Mouse (Mus musculus): ENCODE data around the gene Hectd4. TPM values are rescaled to one million over a fixed set of nuclear protein-coding genes. Genes with fewer than 3 reads are reported as not detected.

Gene Hectd4
- polyA plus RNA-seq, 1 experiment from 2014 or later: 9.5 TPM

- H3K4me3 ChIP-seq (ENCODE audit: low read depth, low read length): no peak overlapping the region
- H3K9me3 ChIP-seq (ENCODE audit: control insufficient read depth, low read depth, low read length): no peaks in the 10 kb centered on the region
- no peaks in the 10 kb centered on the region for H3K4me1 ChIP-seq (ENCODE audit: control insufficient read depth, insufficient read depth, low read length)
- H3K27ac ChIP-seq (ENCODE audit: low read length): no peak overlapping the region
- 91% methylated on average over 2 of the region's 2 CpGs for WGBS
- no peak overlapping the region for H3K9ac ChIP-seq (replicated peaks; ENCODE audit: low read depth, low read length)
- peaks cover 15% of the 10 kb centered on the region for H3K36me3 ChIP-seq (ENCODE audit: control insufficient read depth, insufficient read depth, low read length)
- no peak for ATAC-seq (ENCODE audit: insufficient number of reproducible peaks, insufficient read depth, low FRiP score, low read depth)
- H3K27me3 ChIP-seq (ENCODE audit: control insufficient read depth, insufficient read depth, low read length): no peaks in the 10 kb centered on the region
- no peak overlapping the region for H3K4me2 ChIP-seq (replicated peaks; ENCODE audit: low read depth, low read length)
These were observed 44.6 kb downstream of the Hectd4 start for GRCm38 (mm10) chr5:121264593-121264992.

DNA sequence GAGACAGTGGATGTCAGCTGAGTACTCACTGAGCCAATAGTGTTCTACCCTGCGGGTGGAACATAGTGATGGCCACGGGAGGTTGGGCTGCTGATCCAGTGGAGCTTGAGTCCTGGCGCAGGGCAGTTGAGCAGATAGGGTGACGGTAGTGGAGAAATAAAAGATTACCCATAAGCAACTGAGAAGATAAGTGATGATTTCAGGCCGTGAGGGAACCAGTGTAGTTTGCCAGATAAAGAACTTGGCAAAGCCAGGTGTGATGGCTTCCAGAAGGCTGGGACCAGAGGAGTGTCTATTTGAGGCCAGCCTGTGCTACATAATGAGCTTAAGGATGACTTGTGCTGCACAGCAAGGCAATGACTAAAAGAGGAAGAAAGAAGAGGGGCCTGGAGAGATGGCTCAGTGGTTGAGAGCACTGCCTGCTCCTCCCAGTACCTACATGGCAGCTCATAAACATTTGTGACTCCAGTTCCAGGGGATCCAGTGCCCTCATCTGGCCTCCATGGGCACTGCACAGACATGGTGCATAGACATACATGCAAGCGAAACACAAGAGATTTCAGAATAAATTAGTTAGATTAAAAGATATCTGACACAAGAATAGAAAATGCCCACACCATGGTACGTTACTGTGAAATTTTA is 46.8 kb downstream of the Hectd4 start:
- Histone ChIP-seq H3K4me3 (ENCODE audit: low read depth, low read length) (no peak overlapping the region), H3K36me3 (ENCODE audit: control insufficient read depth, insufficient read depth, low read length) (peaks cover 21% of the 10 kb centered on the region), H3K4me1 (ENCODE audit: control insufficient read depth, insufficient read depth, low read length) (no peaks in the 10 kb centered on the region), H3K9ac (replicated peaks; ENCODE audit: low read depth, low read length) (no peak overlapping the region), H3K27ac (ENCODE audit: low read length) (no peak overlapping the region), H3K4me2 (replicated peaks; ENCODE audit: low read depth, low read length) (no peak overlapping the region), H3K9me3 (ENCODE audit: control insufficient read depth, low read depth, low read length) (no peaks in the 10 kb centered on the region), H3K27me3 (ENCODE audit: control insufficient read depth, insufficient read depth, low read length) (no peaks in the 10 kb centered on the region)
- WGBS: 84% methylated on average over 7 of the region's 7 CpGs
- ATAC-seq (ENCODE audit: insufficient number of reproducible peaks, insufficient read depth, low FRiP score, low read depth): no peak

DNA sequence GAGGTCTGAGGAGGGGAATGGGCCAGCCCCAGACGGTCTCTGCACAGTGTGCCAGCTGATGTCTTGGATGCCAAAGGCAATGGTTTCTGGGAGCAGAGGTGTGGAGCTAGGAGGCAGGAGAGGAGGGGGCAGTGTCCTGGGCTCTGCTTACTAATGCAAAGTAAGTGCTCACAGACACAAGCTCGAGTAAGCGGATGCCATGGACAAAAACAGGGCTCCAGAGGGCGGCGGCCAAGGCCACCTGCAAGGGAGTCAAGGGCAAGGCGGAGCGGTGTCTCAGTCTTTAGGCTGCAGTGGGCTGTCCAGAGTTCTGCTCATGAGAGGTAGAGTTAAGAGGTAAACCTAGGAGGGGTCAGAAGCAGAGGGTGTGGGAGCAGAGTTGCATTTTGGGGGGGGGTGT is 51.0 kb downstream of the Hectd4 start:
- Histone ChIP-seq H3K27me3 (ENCODE audit: control insufficient read depth, insufficient read depth, low read length) (no peaks in the 10 kb centered on the region), H3K27ac (ENCODE audit: low read length) (no peak overlapping the region), H3K9ac (replicated peaks; ENCODE audit: low read depth, low read length) (no peak overlapping the region), H3K4me3 (ENCODE audit: low read depth, low read length) (no peak overlapping the region), H3K9me3 (ENCODE audit: control insufficient read depth, low read depth, low read length) (no peaks in the 10 kb centered on the region), H3K4me2 (replicated peaks; ENCODE audit: low read depth, low read length) (no peak overlapping the region), H3K36me3 (ENCODE audit: control insufficient read depth, insufficient read depth, low read length) (peaks cover 21% of the 10 kb centered on the region), H3K4me1 (ENCODE audit: control insufficient read depth, insufficient read depth, low read length) (no peaks in the 10 kb centered on the region)
- WGBS: 86% methylated on average over 7 of the region's 7 CpGs
- ATAC-seq (ENCODE audit: insufficient number of reproducible peaks, insufficient read depth, low FRiP score, low read depth): no peak

DNA sequence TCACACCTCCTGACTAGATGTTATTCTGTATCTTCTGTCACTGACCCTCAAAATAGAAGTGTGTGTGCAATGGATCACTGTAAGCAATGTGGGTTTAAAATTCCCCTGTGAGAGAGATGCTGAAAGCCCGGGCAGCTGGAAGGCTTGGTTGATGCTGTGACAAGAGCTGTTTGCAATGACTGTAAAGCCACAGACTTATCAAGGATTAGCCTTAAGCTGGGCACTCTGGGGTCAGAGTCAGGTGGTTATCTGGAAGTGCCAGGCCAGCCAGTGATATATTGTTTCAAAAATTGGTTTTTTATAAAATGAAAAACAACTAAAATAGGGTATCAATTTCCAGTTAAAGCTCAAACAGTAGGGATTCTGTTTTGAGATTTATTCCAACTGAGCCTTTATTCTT is 56.8 kb downstream of the Hectd4 start:
- no peaks in the 10 kb centered on the region for H3K27me3 ChIP-seq (ENCODE audit: control insufficient read depth, insufficient read depth, low read length)
- no peak overlapping the region for H3K27ac ChIP-seq (ENCODE audit: low read length)
- ATAC-seq (ENCODE audit: insufficient number of reproducible peaks, insufficient read depth, low FRiP score, low read depth): no peak
- H3K36me3 ChIP-seq (ENCODE audit: control insufficient read depth, insufficient read depth, low read length): peaks cover 20% of the 10 kb centered on the region
- H3K9ac ChIP-seq (replicated peaks; ENCODE audit: low read depth, low read length): no peak overlapping the region
- no peak overlapping the region for H3K4me2 ChIP-seq (replicated peaks; ENCODE audit: low read depth, low read length)
- H3K9me3 ChIP-seq (ENCODE audit: control insufficient read depth, low read depth, low read length): no peaks in the 10 kb centered on the region
- WGBS: 78% methylated on average over 1 of the region's 1 CpGs
- no peaks in the 10 kb centered on the region for H3K4me1 ChIP-seq (ENCODE audit: control insufficient read depth, insufficient read depth, low read length)
- H3K4me3 ChIP-seq (ENCODE audit: low read depth, low read length): no peak overlapping the region

DNA sequence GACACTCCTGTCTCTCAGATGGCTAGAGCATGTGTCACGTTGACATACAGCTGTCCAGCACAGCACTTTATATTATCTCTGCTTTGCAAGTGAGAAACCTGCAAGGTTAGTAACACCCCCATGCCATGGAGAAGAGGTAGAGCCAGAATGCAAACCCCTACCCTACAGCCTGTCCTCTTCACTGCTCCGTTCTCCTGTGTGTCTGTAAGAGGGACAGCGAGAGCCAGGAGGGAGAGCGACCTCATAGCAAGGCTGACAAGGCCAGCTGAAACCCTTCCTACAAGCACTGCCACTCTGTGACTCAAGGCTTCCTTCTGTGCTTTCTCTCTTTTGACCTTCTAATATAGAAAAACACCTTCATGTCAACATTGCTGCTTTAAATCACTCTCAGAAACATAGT is 60.4 kb downstream of the Hectd4 start:
- Histone ChIP-seq H3K9me3 (ENCODE audit: control insufficient read depth, low read depth, low read length) (no peaks in the 10 kb centered on the region), H3K27me3 (ENCODE audit: control insufficient read depth, insufficient read depth, low read length) (no peaks in the 10 kb centered on the region), H3K4me1 (ENCODE audit: control insufficient read depth, insufficient read depth, low read length) (no peaks in the 10 kb centered on the region), H3K27ac (ENCODE audit: low read length) (no peak overlapping the region), H3K4me3 (ENCODE audit: low read depth, low read length) (no peak overlapping the region), H3K9ac (replicated peaks; ENCODE audit: low read depth, low read length) (no peak overlapping the region), H3K4me2 (replicated peaks; ENCODE audit: low read depth, low read length) (no peak overlapping the region), H3K36me3 (ENCODE audit: control insufficient read depth, insufficient read depth, low read length) (peaks cover 10% of the 10 kb centered on the region)
- no peak for ATAC-seq (ENCODE audit: insufficient number of reproducible peaks, insufficient read depth, low FRiP score, low read depth)
- WGBS: 92% methylated on average over 4 of the region's 4 CpGs

DNA sequence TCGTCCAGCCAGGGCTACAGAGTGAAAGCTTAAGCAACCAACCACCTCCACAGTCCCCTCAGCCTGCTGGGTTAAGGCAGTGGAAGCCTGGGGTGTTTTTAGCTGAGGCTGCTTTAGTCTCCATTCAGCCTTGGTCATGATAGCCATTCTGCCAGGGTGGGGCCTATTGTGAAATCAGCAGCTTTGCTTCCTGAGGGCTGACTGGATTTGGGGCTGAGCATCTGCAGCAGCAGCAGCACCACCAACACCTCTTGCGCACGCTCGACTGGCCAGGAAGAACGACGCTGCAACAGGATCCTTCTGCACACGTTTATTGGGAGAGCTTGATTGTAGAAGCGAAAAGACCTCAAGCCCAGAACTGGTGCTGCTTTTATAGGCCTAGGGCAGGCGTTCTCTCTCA is 63.0 kb downstream of the Hectd4 start:
- H3K9me3 ChIP-seq (ENCODE audit: control insufficient read depth, low read depth, low read length): no peaks in the 10 kb centered on the region
- H3K4me1 ChIP-seq (ENCODE audit: control insufficient read depth, insufficient read depth, low read length): no peaks in the 10 kb centered on the region
- H3K27ac ChIP-seq (ENCODE audit: low read length): no peak overlapping the region
- H3K9ac ChIP-seq (replicated peaks; ENCODE audit: low read depth, low read length): no peak overlapping the region
- WGBS: 95% methylated on average over 9 of the region's 9 CpGs
- no peak for ATAC-seq (ENCODE audit: insufficient number of reproducible peaks, insufficient read depth, low FRiP score, low read depth)
- peaks cover 15% of the 10 kb centered on the region for H3K36me3 ChIP-seq (ENCODE audit: control insufficient read depth, insufficient read depth, low read length)
- H3K4me3 ChIP-seq (ENCODE audit: low read depth, low read length): no peak overlapping the region
- no peak overlapping the region for H3K4me2 ChIP-seq (replicated peaks; ENCODE audit: low read depth, low read length)
- H3K27me3 ChIP-seq (ENCODE audit: control insufficient read depth, insufficient read depth, low read length): no peaks in the 10 kb centered on the region

- Histone ChIP-seq H3K27ac (ENCODE audit: low read length) (no peak overlapping the region), H3K4me3 (ENCODE audit: low read depth, low read length) (no peak overlapping the region), H3K36me3 (ENCODE audit: control insufficient read depth, insufficient read depth, low read length) (peaks cover 22% of the 10 kb centered on the region), H3K9ac (replicated peaks; ENCODE audit: low read depth, low read length) (no peak overlapping the region), H3K9me3 (ENCODE audit: control insufficient read depth, low read depth, low read length) (no peaks in the 10 kb centered on the region), H3K4me1 (ENCODE audit: control insufficient read depth, insufficient read depth, low read length) (no peaks in the 10 kb centered on the region), H3K27me3 (ENCODE audit: control insufficient read depth, insufficient read depth, low read length) (no peaks in the 10 kb centered on the region), H3K4me2 (replicated peaks; ENCODE audit: low read depth, low read length) (no peak overlapping the region)
- WGBS: 85% methylated on average over 5 of the region's 5 CpGs
- no peak for ATAC-seq (ENCODE audit: insufficient number of reproducible peaks, insufficient read depth, low FRiP score, low read depth)
These were observed 64.8 kb downstream of the Hectd4 start for GRCm38 (mm10) chr5:121284816-121285215.

- no peak for ATAC-seq (ENCODE audit: insufficient number of reproducible peaks, insufficient read depth, low FRiP score, low read depth)
- Histone ChIP-seq H3K4me2 (replicated peaks; ENCODE audit: low read depth, low read length) (no peak overlapping the region), H3K36me3 (ENCODE audit: control insufficient read depth, insufficient read depth, low read length) (peaks cover 24% of the 10 kb centered on the region; the same call in 1 of the 2 replicates), H3K9me3 (ENCODE audit: control insufficient read depth, low read depth, low read length) (no peaks in the 10 kb centered on the region), H3K27me3 (ENCODE audit: control insufficient read depth, insufficient read depth, low read length) (no peaks in the 10 kb centered on the region), H3K27ac (ENCODE audit: low read length) (no peak overlapping the region), H3K4me1 (ENCODE audit: control insufficient read depth, insufficient read depth, low read length) (no peaks in the 10 kb centered on the region), H3K9ac (replicated peaks; ENCODE audit: low read depth, low read length) (no peak overlapping the region), H3K4me3 (ENCODE audit: low read depth, low read length) (no peak overlapping the region)
- WGBS: 90% methylated on average over 2 of the region's 2 CpGs
These were observed 67.2 kb downstream of the Hectd4 start for GRCm38 (mm10) chr5:121287213-121287612.

DNA sequence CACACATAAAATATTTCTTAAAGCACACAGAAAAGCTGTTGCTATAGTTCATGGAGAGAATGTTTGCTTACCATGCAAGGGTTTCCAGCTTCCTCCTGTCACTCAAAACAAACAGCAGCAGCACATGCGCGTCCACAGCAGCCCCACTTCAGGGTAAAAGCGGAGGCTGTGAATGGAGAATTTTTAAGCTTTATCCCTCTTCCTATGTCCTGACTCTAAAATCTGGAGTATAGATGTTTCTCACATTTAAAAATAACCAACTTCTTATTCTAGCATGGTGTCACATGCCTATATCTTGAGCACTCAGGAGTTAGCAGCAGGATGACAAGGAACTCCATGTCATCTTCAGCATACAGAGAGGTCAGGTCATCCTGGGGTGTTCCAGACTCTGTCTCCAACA is 70.3 kb downstream of the Hectd4 start:
- no peak for ATAC-seq (ENCODE audit: insufficient number of reproducible peaks, insufficient read depth, low FRiP score, low read depth)
- no peak overlapping the region for H3K4me2 ChIP-seq (replicated peaks; ENCODE audit: low read depth, low read length)
- no peak overlapping the region for H3K9ac ChIP-seq (replicated peaks; ENCODE audit: low read depth, low read length)
- no peaks in the 10 kb centered on the region for H3K9me3 ChIP-seq (ENCODE audit: control insufficient read depth, low read depth, low read length)
- H3K27ac ChIP-seq (ENCODE audit: low read length): no peak overlapping the region
- H3K4me1 ChIP-seq (ENCODE audit: control insufficient read depth, insufficient read depth, low read length): no peaks in the 10 kb centered on the region
- no peaks in the 10 kb centered on the region for H3K27me3 ChIP-seq (ENCODE audit: control insufficient read depth, insufficient read depth, low read length)
- peaks cover 43% of the 10 kb centered on the region for H3K36me3 ChIP-seq (ENCODE audit: control insufficient read depth, insufficient read depth, low read length)
- WGBS: 93% methylated on average over 3 of the region's 3 CpGs
- no peak overlapping the region for H3K4me3 ChIP-seq (ENCODE audit: low read depth, low read length)
